In genomic region chr5:130299526-130299925, GRCm38 (mm10) we compare ENCODE assay signal across 11 mouse cellular contexts.
"Had no signal": no experiment of that assay in that cellular context is flagged by ENCODE, and none has a peak within 500 bp of the region (broad histone marks: within the 10 kb centered on the region; RNA-seq: fewer than 3 reads in every experiment).

No protein-coding gene starts in this region.

- DNase-seq: liver; liver, embryonic 13.5 days; liver, postnatal 0 days; lung, adult 18-20 months; lung, adult 2 months; lung, embryonic 14.5 days; lung, postnatal 10 days; lung, postnatal 14 days; lung, postnatal 36 days; lung, postnatal 4 days; midbrain, embryonic 14.5 days had no signal
